18 mouse cellular contexts compared by ENCODE assay signal in genomic region chr12:85756455-85756854, GRCm38 (mm10).
"Had no signal": no experiment of that assay in that cellular context is flagged by ENCODE, and none has a peak within 500 bp of the region (broad histone marks: within the 10 kb centered on the region; RNA-seq: fewer than 3 reads in every experiment).

No protein-coding gene starts in this region.

- H3K36me3 ChIP-seq: midbrain, embryonic 10.5 days; midbrain, embryonic 12.5 days; neural tube, embryonic 13.5 days; neural tube, embryonic 15.5 days had no signal

- H3K4me3 ChIP-seq: midbrain, embryonic 10.5 days; midbrain, embryonic 12.5 days; myocyte; neural tube, embryonic 13.5 days; neural tube, embryonic 15.5 days had no signal

- ATAC-seq: midbrain, embryonic 16.5 days had no signal

- H3K4me1 ChIP-seq: midbrain, embryonic 10.5 days; midbrain, embryonic 12.5 days; neural tube, embryonic 13.5 days; neural tube, embryonic 15.5 days had no signal

- H3K27me3 ChIP-seq: midbrain, embryonic 12.5 days; neural tube, embryonic 13.5 days; neural tube, embryonic 15.5 days had no signal

- H3K4me2 ChIP-seq: lung, embryonic 14.5 days; midbrain, embryonic 12.5 days; neural tube, embryonic 13.5 days; neural tube, embryonic 15.5 days had no signal

- H3K9me3 ChIP-seq: midbrain, embryonic 10.5 days; midbrain, embryonic 12.5 days; neural tube, embryonic 13.5 days; neural tube, embryonic 15.5 days had no signal

- H3K27ac ChIP-seq: midbrain, embryonic 10.5 days; midbrain, embryonic 12.5 days; neural tube, embryonic 13.5 days; neural tube, embryonic 15.5 days had no signal

- H3K9ac ChIP-seq: lung, embryonic 14.5 days; midbrain, embryonic 12.5 days; neural tube, embryonic 13.5 days; neural tube, embryonic 15.5 days had no signal

- DNase-seq: lung, embryonic 14.5 days; lung, postnatal 10 days; lung, postnatal 4 days; midbrain, embryonic 14.5 days; retina, postnatal 1 day; right cerebral cortex, adult 18-20 months; right cerebral cortex, postnatal 25 days; right cerebral cortex, postnatal 4 days; spleen, adult 18-20 months; thymus, adult 18-20 months; thymus, postnatal 14 days; thymus, postnatal 36 days had no signal
